Mouse (Mus musculus): Measurements from ENCODE around the gene Stra6.

The Stra6 gene

GRCm38 (mm10) chr9:58095977-58096376 lies 32.4 kb downstream of the Stra6 start:
- no peak for DNase-seq (ENCODE audit: low spot score in 2 of 2)

DNA sequence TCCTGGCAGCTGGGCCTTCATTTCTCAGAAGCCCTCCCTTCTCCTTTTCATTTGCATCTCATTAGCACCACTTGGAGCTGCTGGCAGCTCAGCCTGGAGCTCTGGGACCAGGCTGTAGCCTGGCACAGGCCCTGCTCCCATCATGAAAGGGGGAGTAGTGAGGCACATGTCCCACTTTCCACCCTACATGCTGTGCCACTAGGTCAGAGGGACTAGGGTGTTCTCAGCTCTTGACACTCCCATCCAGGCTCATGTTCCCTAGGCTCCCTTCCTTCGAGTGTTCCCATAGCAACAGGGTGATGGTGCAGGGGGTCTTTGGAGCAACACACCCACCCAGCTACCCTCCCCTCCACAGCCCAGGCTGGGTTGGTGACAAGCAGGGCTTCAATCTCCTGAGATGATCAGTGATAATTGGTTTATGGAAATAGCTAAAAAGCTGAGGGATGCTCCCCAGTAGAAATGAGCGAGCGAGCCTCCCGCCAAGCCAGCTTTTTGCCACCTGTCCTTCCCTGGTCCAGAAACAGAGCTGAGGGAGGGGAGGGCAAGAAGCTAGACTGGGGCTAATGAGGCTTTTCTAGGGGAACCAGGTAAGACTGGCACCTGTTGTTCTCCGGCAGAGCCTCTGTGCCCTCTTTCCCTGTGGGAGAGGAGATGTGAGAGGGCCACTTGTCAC lies 33.2 kb downstream of the Stra6 start:
- DNase-seq (ENCODE audit: low spot score in 2 of 2) = no peak

DNA sequence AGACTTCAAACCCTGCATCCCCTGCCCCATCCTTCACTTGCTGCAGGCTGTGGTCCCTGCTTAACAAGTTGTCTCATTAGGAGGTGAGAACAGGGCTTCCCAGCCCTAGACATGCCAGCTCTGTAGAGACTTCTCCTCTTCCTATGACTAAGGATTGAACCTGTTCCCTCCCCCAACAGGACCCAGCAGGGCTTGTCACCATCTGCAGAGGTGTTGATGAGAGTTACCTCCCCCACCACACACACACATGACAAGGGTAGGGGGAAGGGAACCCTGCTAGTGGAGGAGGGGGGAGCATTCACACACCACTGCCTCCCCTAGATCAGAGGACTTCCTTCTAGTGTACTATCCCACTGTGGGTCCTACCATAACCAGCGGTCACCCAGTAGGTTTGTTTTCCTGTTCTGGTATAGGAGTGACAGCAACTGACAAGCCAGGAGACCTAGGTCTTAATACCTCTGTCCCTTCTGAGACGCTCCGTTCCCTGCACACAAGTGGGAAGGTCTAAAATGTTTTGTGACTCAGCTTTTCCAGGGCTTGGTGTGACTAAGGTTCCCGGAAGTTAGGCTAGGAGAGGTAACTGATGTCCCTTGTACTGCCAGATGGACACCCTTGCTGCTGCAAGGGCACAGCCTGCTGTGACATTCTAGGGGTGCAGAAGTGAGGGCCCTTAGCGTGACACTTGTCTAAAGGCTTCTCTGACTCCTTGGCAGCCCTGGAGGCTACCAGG lies 36.4 kb downstream of the Stra6 start:
- DNase-seq (ENCODE audit: low spot score in 2 of 2) = no peak

DNA sequence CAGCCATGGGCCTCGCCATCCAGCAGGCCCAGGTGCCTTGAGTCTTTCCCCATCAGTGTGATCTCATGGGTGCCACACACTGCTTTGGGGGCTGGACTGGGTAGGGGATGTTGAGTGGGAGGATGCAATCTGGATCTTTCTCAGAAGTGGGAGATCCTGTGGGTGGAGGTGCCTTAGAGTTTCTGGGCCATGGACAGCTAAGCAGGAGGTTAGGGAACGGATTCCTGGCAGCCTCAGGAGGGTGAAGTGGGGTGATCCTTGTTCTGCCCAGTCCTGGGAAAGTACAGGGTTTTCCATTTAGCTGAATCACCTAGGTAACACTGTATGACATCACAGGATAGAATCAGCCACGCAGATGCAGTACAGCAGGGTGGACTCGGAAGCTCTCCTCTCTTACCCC lies 38.4 kb downstream of the Stra6 start:
- DNase-seq (ENCODE audit: low spot score in 2 of 2) = no peak

DNA sequence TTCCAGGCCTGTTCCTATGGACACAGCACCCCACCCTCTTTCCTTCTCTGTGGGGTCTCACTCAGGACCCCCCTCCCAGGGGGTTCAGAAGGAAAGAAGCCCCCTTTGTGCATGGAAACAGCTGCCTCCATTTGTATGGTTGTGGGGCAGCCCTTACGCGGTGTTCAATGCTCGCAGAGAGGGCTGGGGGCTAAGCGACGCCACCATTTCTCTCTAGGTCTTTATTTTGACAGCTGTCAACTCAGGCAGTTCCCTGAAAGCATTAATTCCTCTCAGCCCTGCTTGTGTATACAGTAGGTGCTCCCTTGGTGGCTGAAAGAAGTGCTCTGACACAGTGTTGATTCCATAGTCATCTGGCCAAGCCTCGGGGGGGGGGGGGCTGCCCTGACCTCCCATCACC lies 40.1 kb downstream of the Stra6 start:
- no peak for DNase-seq (ENCODE audit: low spot score in 2 of 2)

- no peak for DNase-seq (ENCODE audit: low spot score in 2 of 2)
These were observed 42.1 kb downstream of the Stra6 start for GRCm38 (mm10) chr9:58105595-58106169.

- no peak for DNase-seq (ENCODE audit: low spot score in 2 of 2)
These were observed 43.9 kb downstream of the Stra6 start for GRCm38 (mm10) chr9:58107494-58107893.

GRCm38 (mm10) chr9:58110787-58111186 lies 47.2 kb downstream of the Stra6 start:
- no peak for DNase-seq (ENCODE audit: low spot score in 2 of 2)

GRCm38 (mm10) chr9:58111431-58111830 lies 47.8 kb downstream of the Stra6 start:
- DNase-seq (ENCODE audit: low spot score in 2 of 2) = no peak

DNA sequence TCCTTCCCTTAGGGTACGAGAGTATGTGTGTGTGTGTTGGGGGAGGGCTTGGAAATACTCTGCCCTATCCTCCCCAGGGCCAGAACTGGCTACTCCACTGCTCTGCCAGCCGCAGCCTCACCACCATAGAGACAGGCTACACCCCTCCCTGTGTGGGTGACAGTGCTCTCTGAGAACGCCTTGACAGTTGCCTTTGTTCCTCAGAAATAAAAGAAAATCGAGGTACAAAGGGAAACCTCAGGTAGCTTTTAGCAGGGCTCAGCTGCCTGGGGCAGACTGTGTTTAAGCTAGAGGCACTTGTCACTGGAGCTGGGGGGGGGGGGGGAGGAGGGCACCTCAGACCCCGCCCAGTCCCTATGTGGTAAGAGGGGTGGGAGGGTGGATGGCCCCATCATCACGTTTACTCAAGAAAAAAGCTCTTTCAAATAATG lies 48.7 kb downstream of the Stra6 start:
- no peak for DNase-seq (ENCODE audit: low spot score in 2 of 2)

- DNase-seq (ENCODE audit: low spot score in 2 of 2) = no peak
These were observed 49.3 kb downstream of the Stra6 start for GRCm38 (mm10) chr9:58112866-58113278.

DNA sequence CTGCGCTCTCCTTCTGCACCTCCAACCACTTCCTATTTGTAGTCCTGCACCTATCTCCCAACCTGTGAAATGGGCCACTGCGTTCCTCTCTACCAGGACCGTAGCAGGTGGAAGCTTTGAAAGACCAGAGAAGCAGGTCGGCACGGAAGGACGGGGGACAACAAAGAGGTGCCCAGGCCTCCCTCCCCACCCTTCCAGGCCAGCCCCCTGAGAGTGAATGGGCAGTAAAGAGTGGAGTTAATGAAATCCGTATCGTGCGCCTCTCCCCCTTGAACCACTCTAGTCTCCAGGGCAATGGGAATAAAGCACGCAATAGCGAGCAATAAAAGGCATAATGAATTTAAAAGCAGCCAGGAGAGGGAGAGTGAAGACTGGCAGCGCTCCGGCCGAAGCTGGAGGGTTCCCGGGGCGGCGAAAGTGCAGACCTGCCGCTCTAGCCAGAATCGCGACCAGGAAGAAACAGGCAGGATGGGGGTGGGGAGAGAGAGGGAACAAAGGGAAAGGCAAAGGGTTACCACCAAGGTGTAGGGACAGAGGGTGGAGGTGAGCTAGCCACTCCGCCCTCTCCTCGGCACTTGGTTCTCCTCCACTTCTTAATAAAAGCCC lies 49.8 kb downstream of the Stra6 start:
- DNase-seq (ENCODE audit: low spot score in 2 of 2) = no peak

DNA sequence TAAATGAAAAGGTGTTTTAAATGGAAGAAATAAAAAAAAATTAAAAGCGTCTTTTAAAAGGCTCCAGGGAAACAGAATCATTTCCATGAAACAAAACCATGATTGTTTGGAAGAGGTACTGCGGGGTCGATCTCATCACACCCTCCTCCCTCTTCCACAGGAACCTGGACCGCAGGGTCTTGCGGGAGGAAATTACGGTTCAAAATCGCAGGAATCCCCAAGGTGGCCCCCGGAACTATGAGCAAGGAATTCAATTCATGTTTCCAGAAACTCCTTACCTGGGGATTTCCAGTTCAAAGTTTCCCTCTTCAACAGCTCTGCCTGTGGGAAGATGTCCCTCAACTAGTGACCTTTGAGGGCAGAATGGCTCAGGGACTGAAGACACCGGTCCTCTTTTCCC lies 50.4 kb downstream of the Stra6 start:
- no peak for DNase-seq (ENCODE audit: low spot score in 2 of 2)

DNA sequence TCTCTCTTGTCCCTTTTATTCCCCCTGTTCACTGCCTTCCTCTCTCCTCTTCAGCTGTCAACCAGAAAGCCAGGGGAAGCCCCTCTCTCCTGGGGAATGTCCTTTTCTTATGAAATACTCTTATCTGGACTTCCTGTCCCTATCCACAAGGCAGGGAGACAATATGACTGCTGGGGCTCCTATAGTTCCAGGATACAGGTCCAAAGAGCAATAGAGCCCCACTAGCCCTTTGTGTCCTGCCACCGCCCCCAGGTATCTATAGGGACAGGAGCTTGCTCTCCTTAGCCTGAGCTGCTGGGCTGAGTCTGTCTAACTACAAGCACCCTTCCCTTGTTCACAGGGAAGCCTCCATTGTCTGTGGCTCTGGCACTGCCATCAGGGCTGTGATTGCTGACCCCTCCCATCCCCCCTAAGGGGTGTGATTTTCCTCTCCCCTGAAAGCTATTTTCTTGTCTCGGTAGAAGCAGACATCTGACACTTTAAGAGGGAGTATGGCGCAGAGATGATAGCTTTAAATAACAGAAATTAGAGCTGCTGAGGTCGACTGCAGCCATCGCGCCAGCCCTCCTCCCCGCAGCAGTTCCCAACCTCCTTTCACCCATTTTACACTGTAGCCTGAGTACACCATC lies 51.8 kb downstream of the Stra6 start:
- no peak for DNase-seq (ENCODE audit: low spot score in 2 of 2)

GRCm38 (mm10) chr9:58116024-58116651 lies 52.5 kb downstream of the Stra6 start:
- DNase-seq (ENCODE audit: low spot score in 2 of 2) = no peak

DNA sequence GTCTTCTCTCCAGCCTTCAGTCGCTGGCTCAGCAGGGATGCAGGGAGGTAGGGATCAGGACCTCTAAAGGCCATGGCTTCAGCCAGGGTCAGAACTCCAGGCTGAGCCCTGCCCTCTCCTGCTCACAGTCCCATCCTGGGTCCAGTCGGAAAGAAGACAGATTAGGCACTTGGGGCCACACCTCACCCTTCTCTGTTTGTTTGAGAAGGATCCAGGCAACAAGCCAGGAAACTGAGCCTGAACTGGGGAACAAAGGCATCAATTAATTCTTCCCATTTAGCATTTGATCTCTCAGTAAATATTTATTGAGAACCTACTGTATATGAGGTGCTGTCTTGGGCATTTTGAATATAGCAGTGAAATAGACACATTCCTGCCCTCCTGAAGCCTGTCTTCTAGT lies 55.1 kb downstream of the Stra6 start, which contains the start of gene Ccdc33:
Gene Ccdc33 (minus strand): TSS at position 153 of the 400 bp plus-strand sequence.
- no peak for DNase-seq (ENCODE audit: low spot score in 2 of 2)

DNA sequence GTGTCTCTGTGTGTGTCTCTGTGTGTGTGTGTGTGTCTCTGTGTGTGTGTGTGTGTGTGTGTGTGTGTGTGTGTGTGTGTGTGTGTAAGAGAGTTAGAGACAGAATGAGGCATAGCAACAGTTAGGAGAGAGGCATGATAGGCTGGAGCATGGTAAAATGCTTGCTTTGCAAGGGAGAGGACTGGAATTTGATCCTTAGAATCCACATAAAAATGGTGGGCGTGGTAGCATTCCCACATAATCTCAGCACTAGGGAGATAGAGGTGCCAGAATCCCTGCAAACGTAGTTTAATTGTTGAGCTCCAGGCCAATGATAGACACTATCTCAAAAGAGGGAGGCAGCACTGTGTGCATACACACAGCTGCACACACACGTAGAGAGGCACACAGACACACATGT lies 61.5 kb downstream of the Stra6 start:
- no peak for DNase-seq (ENCODE audit: low spot score in 2 of 2)

- DNase-seq (ENCODE audit: low spot score in 2 of 2) = no peak
These were observed 62.2 kb downstream of the Stra6 start for GRCm38 (mm10) chr9:58125811-58126210.

DNA sequence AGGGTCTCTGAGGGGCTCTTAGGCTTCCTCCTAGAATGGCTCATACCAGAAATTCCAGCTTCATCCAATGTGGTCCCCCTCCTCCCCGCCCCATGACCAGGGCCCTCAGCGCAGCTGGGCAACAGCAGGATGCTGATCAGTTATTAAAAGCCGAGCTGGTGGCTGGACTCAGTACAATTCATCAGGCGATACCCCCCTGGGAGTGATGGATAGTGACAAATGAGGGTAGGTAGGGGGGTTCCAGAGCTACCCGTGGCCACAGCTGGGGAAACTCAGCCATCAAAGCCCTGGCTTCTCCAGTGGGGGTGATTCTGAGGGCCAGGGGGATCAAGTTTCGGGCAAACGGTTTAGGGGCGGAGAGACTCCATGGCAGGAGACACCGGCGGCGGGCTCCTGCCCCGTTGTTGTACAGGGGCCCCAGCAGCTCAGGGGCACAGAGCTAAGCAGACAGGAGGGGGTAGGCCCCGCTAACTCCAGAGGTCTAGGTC lies 65.4 kb downstream of the Stra6 start:
- no peak for DNase-seq (ENCODE audit: low spot score in 2 of 2)

GRCm38 (mm10) chr9:58129508-58129907 lies 65.9 kb downstream of the Stra6 start:
- no peak for DNase-seq (ENCODE audit: low spot score in 2 of 2)

GRCm38 (mm10) chr9:58130909-58131308 lies 67.3 kb downstream of the Stra6 start:
- DNase-seq (ENCODE audit: low spot score in 2 of 2) = no peak

Measured in spleen, postnatal 4 days (tissue).